Mouse (Mus musculus) kidney, embryonic 15.5 days (tissue): ENCODE results near the gene Chmp4b. TPM values are rescaled to one million over a fixed set of nuclear protein-coding genes. Genes with fewer than 3 reads are reported as not detected.

ENCODE experiments used
- ATAC-seq: fragments of 200-750 bp; cut with Nextera tagmentation; replicated peaks from 2 replicates; pipeline ENCODE4 v1.8.0; 2017; ENCODE audit warnings: moderate TSS enrichment; ENCODE audit not compliant: low FRiP score
- H3K27ac ChIP-seq: fragments of 300-500 bp; sonication (generic); 2 replicates; pipeline ENCODE4 v1.5.1; 2015; ENCODE audit warnings: mild to moderate bottlenecking, inconsistent platforms
- H3K27me3 ChIP-seq: fragments of 300-500 bp; sonication (generic); 2 replicates; pipeline ENCODE4 v1.6.1; 2015; ENCODE audit warnings: inconsistent platforms
- H3K36me3 ChIP-seq: fragments of 300-500 bp; sonication (generic); 2 replicates; pipeline ENCODE4 v1.6.1; 2015; ENCODE audit warnings: inconsistent platforms
- H3K4me1 ChIP-seq: fragments of 300-500 bp; sonication (generic); 2 replicates; pipeline ENCODE4 v1.6.1; 2015; ENCODE audit warnings: inconsistent platforms
- H3K4me2 ChIP-seq: fragments of 300-500 bp; sonication (generic); 2 replicates; pipeline ENCODE4 v1.6.1; 2015; ENCODE audit warnings: moderate library complexity, mild to moderate bottlenecking, inconsistent platforms
- H3K4me3 ChIP-seq: fragments of 300-500 bp; sonication (generic); replicated peaks from 2 replicates; pipeline ENCODE4 v1.5.1; 2015; ENCODE audit warnings: mild to moderate bottlenecking, inconsistent platforms
- H3K9ac ChIP-seq: fragments of 300-500 bp; sonication (generic); 2 replicates; pipeline ENCODE4 v1.6.1; 2015; ENCODE audit warnings: mild to moderate bottlenecking, inconsistent platforms
- H3K9me3 ChIP-seq: fragments of 300-500 bp; sonication (generic); replicated peaks from 2 replicates; pipeline ENCODE4 v1.6.1; 2016; ENCODE audit warnings: inconsistent platforms
- WGBS: fragments of 180-500 bp; shearing (Covaris S2); methylation state at CpG from one replicate; pipeline ENCODE4 v1.1.7; 2015; ENCODE audit warnings: mixed read lengths; 5-methylcytosine and 5-hydroxymethylcytosine counted together
- polyA plus RNA-seq: library from polyadenylated mRNA; unstranded; fragments of >200 nt; fragmentation: Nextera tagmentation; extraction: Ambion mirVana; gene quantifications from 2 replicates; pipeline ENCODE4 v1.2.1, GENCODE M21; 2015

The Chmp4b gene
- 24.6 and 24.8 TPM in 2 replicates for polyA plus RNA-seq

DNA sequence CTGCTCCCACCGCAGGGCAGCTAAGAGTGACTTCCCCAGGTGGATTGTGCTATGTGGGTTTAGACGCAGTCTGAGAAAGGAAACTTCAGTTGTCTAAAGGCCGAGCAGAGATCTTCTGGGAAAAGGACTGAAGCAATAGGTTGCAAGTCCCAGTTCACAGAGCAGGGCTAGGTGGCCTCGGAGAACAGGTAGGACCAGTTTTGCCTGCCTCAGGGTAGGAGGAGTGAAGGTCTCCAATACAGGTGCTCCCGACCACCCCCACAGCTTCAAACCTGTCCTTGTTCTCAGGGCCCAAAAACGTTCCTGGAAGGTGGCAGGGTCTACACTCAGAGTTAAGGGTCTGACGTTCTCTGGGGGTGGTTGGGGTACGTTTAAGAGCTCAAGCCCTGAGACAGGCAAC, at the start of gene Chmp4b:
Gene Chmp4b (plus strand): TSS at position 343 of the 400 bp plus-strand sequence.
- no peak within 1 kb of the TSS for H3K9ac ChIP-seq
- no peaks in the 10 kb centered on the region for H3K36me3 ChIP-seq
- no peak within 1 kb of the TSS for H3K4me3 ChIP-seq
- 44% methylated on average over 8 of the region's 8 CpGs for WGBS
- peak within 1 kb of the TSS; percentile 88 for H3K27ac ChIP-seq
- H3K27me3 ChIP-seq = no peaks in the 10 kb centered on the region
- H3K9me3 ChIP-seq = no peaks in the 10 kb centered on the region
- peaks cover 13% of the 10 kb centered on the region for H3K4me1 ChIP-seq
- ATAC-seq = peak; percentile 59
- H3K4me2 ChIP-seq = 0 out of 2 replicates have a peak within 1 kb of the TSS, but pooled peaks have one; percentile 12

DNA sequence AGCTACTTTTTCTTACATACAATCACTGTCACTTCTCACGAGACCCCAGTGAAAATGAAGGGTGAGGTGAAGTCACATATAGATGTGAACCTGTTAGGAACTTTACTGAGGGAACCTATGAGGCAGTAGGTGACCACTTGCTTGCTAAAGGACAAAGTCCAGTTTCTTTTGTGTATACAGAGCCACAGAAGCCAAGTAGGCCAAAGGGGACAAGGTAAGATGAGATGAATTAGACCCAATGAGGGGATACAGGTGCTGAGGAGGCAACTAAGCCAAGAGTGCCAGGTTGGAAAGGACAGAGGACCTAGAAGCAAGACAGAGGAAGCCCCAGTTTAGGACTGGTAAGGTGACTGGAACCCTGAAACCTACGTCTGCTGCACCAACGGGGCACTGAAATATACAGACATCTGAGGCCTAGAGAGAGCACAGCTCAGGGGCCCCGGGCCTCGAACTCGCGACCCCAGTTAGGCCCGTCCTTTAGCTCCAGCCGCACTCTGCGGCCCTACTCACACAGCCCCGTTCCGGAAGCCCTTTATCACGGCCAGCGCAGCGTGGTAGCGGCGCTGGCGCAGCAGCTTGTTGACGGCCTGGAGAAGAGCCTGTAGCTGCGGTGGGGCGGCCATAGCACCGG, 48.4 kb upstream of the Chmp4b start:
- H3K9me3 ChIP-seq = no peaks in the 10 kb centered on the region
- peak overlapping the region; percentile 87 for H3K4me3 ChIP-seq
- H3K27me3 ChIP-seq = no peaks in the 10 kb centered on the region
- H3K4me1 ChIP-seq = peaks cover 17% of the 10 kb centered on the region
- H3K4me2 ChIP-seq = peak overlapping the region; percentile 77
- 22% methylated on average over 22 of the region's 22 CpGs for WGBS
- ATAC-seq = peak; percentile 1; the same call in 1 of the 2 replicates
- H3K36me3 ChIP-seq = no peaks in the 10 kb centered on the region
- peak overlapping the region; percentile 83 for H3K9ac ChIP-seq
- peak overlapping the region; percentile 75 for H3K27ac ChIP-seq

DNA sequence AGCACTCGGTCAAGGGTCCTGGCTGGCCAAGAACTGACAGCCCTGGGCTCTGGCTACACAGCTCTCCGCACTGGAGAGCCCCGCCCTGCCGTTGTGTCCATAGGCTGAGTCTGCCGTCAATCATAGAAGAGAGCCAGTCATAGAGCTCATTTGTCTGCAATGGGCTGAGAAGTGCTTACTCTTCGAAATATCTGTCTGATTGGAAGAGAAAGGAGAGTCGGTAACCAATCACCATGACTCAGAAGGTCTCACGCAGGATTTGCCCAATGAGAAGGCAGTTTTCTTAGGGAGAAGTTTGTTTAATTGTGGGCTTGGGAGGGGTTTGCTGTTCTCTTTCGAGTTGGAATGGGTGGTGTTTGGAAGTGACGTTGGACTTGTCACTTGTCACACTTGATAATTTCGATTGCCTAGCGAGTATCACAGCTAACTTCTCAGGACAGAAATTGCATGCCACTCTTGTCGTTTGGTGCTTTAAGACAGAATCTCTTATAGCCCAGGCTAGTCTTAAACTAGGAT, 47.8 kb upstream of the Chmp4b start, which contains the start of gene Pxmp4:
Gene Pxmp4 (minus strand): TSS at position 71 of the 516 bp plus-strand sequence.
- H3K36me3 ChIP-seq = no peaks in the 10 kb centered on the region
- H3K4me1 ChIP-seq = peaks cover 17% of the 10 kb centered on the region
- peak within 1 kb of the TSS; percentile 83 for H3K9ac ChIP-seq
- WGBS = under 1% methylated on average over 13 of the region's 13 CpGs
- peak within 1 kb of the TSS; percentile 77 for H3K4me2 ChIP-seq
- peak within 1 kb of the TSS; percentile 87 for H3K4me3 ChIP-seq
- no peaks in the 10 kb centered on the region for H3K9me3 ChIP-seq
- peak; percentile 100 for ATAC-seq
- H3K27me3 ChIP-seq = peaks cover 1% of the 10 kb centered on the region; the same call in 1 of the 2 replicates
- peak within 1 kb of the TSS; percentile 75 for H3K27ac ChIP-seq

DNA sequence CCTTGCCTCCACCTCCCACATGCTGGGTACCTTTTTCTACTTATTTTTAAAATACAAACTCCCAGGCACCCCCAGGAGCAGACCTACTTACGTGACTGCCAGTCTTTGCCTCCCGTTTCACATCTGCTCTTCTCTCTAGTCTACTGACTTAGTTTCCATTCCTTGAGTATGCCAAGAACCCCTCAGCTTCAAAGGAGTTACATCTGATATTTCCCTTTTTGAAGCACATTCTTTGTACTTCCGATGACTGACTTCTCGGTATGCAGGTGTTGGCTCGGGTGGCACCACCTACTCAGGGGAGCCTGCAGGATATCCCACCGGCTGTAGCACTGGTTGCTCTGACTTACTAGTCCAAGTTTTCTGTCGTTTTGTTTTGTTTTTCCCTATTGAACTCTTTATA, 47.3 kb upstream of the Chmp4b start:
- Histone ChIP-seq H3K9ac (peak overlapping the region; percentile 18; the same call in 1 of the 2 replicates), H3K9me3 (no peaks in the 10 kb centered on the region), H3K4me1 (peaks cover 17% of the 10 kb centered on the region), H3K27ac (no peak overlapping the region), H3K36me3 (no peaks in the 10 kb centered on the region), H3K27me3 (peaks cover 2% of the 10 kb centered on the region; the same call in 1 of the 2 replicates), H3K4me3 (peak overlapping the region; percentile 87), H3K4me2 (peak overlapping the region; percentile 77)
- WGBS = 37% methylated on average over 7 of the region's 7 CpGs
- ATAC-seq = no peak; the same call in 1 of the 2 replicates

DNA sequence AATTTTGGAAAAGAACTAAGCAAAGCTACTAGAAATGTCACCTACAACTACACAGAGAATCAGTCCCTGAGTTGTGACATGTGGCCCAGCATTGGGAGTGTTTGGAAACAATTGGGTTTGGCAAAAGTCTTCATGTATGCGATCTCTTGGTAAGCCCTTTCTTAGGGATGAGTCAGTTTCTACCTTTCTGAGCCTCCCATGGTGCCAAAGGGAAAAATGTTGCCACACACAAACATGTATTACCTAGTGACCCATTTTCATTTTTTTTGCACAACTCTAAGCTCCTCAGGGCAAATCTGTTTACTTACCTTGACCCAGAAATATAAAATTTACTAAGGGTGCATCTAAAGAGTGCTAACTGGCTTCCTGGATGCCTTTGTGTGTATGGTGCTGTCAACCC, 44.5 kb upstream of the Chmp4b start:
- Histone ChIP-seq H3K4me1 (peaks cover 17% of the 10 kb centered on the region), H3K27me3 (peaks cover 2% of the 10 kb centered on the region; the same call in 1 of the 2 replicates), H3K4me2 (no peak overlapping the region), H3K36me3 (no peaks in the 10 kb centered on the region), H3K27ac (no peak overlapping the region), H3K9ac (no peak overlapping the region), H3K9me3 (no peaks in the 10 kb centered on the region), H3K4me3 (no peak overlapping the region)
- 91% methylated on average over 1 of the region's 1 CpGs for WGBS
- ATAC-seq = no peak

DNA sequence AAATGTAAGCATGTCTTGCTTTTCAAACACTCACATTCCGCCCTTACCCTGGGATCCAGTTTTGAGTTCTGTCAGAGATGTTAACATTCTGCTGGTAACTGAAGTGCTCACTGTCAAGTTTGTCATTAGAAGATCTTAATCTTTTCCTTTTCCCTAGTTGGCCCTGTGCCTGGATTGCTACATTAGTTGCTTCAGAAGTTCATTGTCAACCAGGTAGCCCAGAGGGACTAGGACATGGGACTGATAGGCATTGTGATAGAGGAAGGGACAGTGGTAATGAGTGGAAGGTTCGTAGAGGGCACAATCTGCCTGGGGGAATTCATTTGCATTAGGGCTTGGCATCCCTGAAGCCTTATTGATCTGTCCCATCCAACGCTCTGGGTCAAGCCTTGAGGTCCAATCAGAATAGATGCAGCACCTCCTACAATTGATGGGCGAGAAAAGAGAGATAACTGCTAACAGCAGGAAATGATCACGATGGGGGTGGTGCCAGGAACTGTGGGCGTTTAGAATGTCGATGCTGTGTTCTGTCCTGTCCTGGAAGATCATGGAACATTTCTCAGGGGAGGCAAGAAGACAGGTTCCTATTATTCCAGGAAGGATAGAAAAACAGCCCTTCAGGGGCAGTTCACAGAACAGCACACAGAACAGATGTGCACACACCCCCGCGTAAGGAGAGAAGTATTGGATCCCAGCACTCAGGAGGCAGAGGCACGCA, 42.3 kb upstream of the Chmp4b start:
- no peak overlapping the region for H3K4me3 ChIP-seq
- no peak overlapping the region for H3K27ac ChIP-seq
- no peaks in the 10 kb centered on the region for H3K36me3 ChIP-seq
- no peak overlapping the region for H3K9ac ChIP-seq
- no peak for ATAC-seq
- no peaks in the 10 kb centered on the region for H3K9me3 ChIP-seq
- peaks cover 2% of the 10 kb centered on the region; the same call in 1 of the 2 replicates for H3K27me3 ChIP-seq
- no peak overlapping the region for H3K4me2 ChIP-seq
- 58% methylated on average over 10 of the region's 10 CpGs for WGBS
- peaks cover 16% of the 10 kb centered on the region for H3K4me1 ChIP-seq

DNA sequence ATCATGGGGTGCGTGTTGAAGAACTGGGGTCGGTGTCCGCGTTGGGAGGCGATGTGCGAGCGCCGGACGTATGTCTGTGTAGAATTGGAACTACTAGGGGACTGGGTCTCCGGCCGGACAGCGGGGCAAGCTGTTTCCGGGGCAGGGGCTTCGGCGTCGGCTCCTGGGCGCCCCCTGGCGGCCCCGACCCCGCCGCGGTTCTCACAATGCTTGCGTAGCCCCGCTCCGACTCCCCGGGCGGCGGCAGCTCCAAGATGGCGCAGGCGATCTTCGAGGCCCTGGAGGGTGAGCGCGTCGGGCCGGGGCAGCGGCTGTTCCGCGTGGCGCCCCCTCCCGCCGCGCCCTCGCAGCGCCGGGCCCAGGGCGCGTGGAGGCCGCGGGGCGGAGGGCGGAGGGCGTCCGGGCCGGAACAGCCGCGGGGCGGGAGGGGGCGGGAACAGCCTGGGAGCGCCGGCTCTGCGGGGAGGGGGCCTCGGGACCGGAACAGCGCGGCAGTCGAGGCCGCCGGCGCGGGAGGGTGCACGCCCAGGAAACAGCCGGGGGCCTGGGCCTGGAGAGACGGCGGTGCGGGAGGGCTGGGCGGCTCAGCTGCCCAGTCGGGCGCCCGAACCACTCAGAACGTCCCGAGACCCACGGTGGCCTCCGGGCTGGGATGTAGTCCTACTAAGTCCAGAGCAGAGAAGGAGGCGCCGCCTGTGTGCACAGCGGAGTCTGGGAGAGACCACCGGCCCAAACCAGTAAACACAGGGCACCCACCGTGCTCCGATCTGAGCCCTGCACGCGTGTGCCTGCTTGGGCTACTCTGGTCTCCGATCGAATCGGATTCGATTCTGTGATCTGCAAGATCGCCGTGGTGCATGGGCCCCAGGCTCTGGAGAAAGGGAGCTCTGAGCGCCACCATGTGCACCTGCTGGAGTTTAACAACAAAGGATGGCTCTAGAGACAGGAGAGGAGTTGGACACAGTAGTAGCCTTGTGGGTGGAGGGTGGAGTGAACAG, 38.1 kb upstream of the Chmp4b start, which contains the start of the genes Zfp341 and 4930519P11Rik:
Gene Zfp341 (plus strand): TSS at position 180 of the 998 bp plus-strand sequence.
Gene 4930519P11Rik (minus strand): TSS at position 320 of the 998 bp plus-strand sequence.
- no peaks in the 10 kb centered on the region for H3K36me3 ChIP-seq
- no peaks in the 10 kb centered on the region for H3K9me3 ChIP-seq
- H3K27me3 ChIP-seq = peaks cover 2% of the 10 kb centered on the region; the same call in 1 of the 2 replicates
- H3K4me1 ChIP-seq = peaks cover 26% of the 10 kb centered on the region
- H3K27ac ChIP-seq = peak within 1 kb of the TSS; percentile 99
- H3K4me3 ChIP-seq = peak within 1 kb of the TSS; percentile 60
- WGBS = under 1% methylated on average over 88 of the region's 98 CpGs
- ATAC-seq = peak; percentile 95
- peak within 1 kb of the TSS; percentile 81 for H3K4me2 ChIP-seq
- peak within 1 kb of the TSS; percentile 75 for H3K9ac ChIP-seq

DNA sequence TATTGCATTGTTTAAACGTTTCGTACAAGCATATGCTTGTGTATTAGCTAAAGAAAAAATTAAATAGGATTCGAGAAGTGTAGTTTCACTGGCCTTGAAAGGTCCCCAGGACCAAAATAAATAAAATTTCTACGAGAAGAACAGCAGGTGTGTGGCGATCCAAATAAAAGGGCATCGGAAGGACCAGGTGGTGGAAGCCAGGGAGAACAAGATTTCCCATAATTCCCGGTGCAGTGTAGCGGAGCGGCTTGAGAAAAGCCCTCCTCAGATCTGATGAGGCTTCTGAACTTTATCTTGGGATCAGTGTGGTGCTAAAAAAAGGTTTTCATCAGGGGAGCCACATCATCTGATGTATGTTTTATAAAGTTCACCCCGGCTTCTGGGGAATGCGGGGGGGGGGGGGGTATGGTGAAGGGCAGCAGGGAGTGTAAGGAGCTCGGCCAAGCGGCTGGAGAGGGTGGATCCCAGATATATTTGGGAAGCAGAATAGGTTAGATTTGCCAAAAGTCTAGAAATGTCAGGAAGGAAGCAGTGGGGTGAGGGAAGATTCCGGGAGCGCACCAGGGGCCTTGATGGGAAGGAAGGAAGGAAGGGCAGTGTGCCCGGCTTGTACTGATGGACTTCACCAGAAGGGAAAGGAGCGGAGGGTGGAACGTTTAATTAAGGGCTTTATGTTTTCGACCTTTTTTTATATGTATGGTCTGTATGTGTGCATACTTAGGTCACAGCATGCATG, 36.5 kb upstream of the Chmp4b start:
- H3K27ac ChIP-seq = peak overlapping the region; percentile 99
- WGBS = 61% methylated on average over 19 of the region's 19 CpGs
- no peak overlapping the region for H3K9ac ChIP-seq
- peaks cover 26% of the 10 kb centered on the region for H3K4me1 ChIP-seq
- no peak for ATAC-seq
- no peaks in the 10 kb centered on the region for H3K9me3 ChIP-seq
- peak overlapping the region; percentile 81 for H3K4me2 ChIP-seq
- H3K4me3 ChIP-seq = 0 out of 2 replicates have a peak overlapping the region, but pooled peaks have one; percentile 8
- no peaks in the 10 kb centered on the region for H3K36me3 ChIP-seq
- H3K27me3 ChIP-seq = no peaks in the 10 kb centered on the region

DNA sequence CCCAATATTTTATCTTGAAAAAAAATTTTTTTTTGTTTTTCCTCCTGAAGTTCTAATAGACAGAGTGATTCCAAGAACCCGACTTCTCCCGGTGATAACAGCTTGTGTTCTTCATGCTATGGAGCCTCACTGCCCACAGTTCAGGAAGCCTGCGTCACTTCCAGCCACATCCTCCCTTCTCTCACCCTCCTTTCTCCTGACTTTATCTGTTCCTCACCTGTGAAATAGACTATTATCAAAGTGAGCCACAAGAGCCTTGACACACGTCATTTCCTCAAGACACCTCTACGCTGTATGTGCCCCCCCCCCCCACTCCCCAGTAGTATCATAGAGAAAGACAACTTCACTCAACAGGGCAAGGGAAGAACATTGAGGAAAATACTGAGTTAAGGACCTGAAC, 35.8 kb upstream of the Chmp4b start:
- Histone ChIP-seq H3K36me3 (no peaks in the 10 kb centered on the region), H3K4me1 (peaks cover 26% of the 10 kb centered on the region), H3K4me2 (peak overlapping the region; percentile 81; the same call in 1 of the 2 replicates), H3K4me3 (no peak overlapping the region), H3K27ac (peak overlapping the region; percentile 99; the same call in 1 of the 2 replicates), H3K9ac (no peak overlapping the region), H3K27me3 (no peaks in the 10 kb centered on the region), H3K9me3 (no peaks in the 10 kb centered on the region)
- ATAC-seq = no peak
- WGBS = 89% methylated on average over 5 of the region's 5 CpGs

DNA sequence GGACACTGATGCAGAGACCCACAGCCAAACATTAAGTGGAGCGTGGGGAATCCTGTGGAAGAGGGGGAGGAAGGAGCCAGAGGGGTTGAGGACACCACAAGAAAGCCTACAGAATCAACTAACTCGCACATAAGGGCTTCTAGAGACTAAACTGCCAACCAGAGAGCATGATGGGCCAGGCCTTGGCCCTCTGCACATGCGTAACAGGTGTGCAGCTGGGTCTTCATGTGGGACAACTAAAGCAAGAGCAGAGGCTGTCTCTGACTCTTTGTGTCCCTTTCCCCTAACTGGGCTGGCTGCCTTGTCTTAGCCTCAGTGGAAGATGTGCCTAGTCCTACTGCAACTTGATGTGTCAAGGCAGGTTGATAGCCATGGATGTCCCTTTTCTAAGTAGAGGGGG, 34.4 kb upstream of the Chmp4b start:
- H3K9ac ChIP-seq = no peak overlapping the region
- peaks cover 26% of the 10 kb centered on the region for H3K4me1 ChIP-seq
- no peaks in the 10 kb centered on the region for H3K27me3 ChIP-seq
- no peak for ATAC-seq
- no peaks in the 10 kb centered on the region for H3K36me3 ChIP-seq
- no peak overlapping the region for H3K4me2 ChIP-seq
- H3K9me3 ChIP-seq = no peaks in the 10 kb centered on the region
- no peak overlapping the region for H3K27ac ChIP-seq
- H3K4me3 ChIP-seq = no peak overlapping the region
- WGBS = 92% methylated on average over 3 of the region's 3 CpGs
